Mouse (Mus musculus) embryo, embryonic 11.5 days (tissue): Measurements from ENCODE around the gene Actr1a.

ENCODE experiments used
- DNase-seq: peaks from one replicate; pipeline ENCODE4 v3.0.0-alpha.2; 2012; ENCODE audit warnings: low read depth, low spot score

The Actr1a gene

GRCm38 (mm10) chr19:46350168-46350932 is 45.2 kb downstream of the Actr1a start, which contains the start of gene 2310034G01Rik:
2310034G01Rik (minus strand) TSS chr19:46350302.
- no peak for DNase-seq

GRCm38 (mm10) chr19:46349550-46349949 is 46.0 kb downstream of the Actr1a start:
- no peak for DNase-seq

- no peak for DNase-seq
Observed at GRCm38 (mm10) chr19:46348761-46349458, 46.6 kb downstream of the Actr1a start.

- DNase-seq, result no peak
Observed at GRCm38 (mm10) chr19:46347936-46348668, 47.4 kb downstream of the Actr1a start.

GRCm38 (mm10) chr19:46347146-46347545 is 48.4 kb downstream of the Actr1a start:
- no peak for DNase-seq

GRCm38 (mm10) chr19:46344710-46345419 is 50.7 kb downstream of the Actr1a start:
- DNase-seq, result no peak

- DNase-seq, result no peak
Observed at GRCm38 (mm10) chr19:46339287-46339971, 56.1 kb downstream of the Actr1a start.

GRCm38 (mm10) chr19:46338942-46339286 is 56.6 kb downstream of the Actr1a start:
- no peak for DNase-seq

- peak; percentile 93 for DNase-seq
Observed at GRCm38 (mm10) chr19:46338331-46338936, 57.1 kb downstream of the Actr1a start, which contains the start of gene Cuedc2. Cuedc2 (minus strand) TSS chr19:46338702.

GRCm38 (mm10) chr19:46337719-46338330 is 57.7 kb downstream of the Actr1a start:
- no peak for DNase-seq

GRCm38 (mm10) chr19:46333906-46334305 is 61.6 kb downstream of the Actr1a start:
- DNase-seq, result no peak

GRCm38 (mm10) chr19:46332721-46333339 is 62.7 kb downstream of the Actr1a start:
- DNase-seq, result no peak

GRCm38 (mm10) chr19:46331936-46332335 is 63.6 kb downstream of the Actr1a start:
- DNase-seq, result no peak

- DNase-seq, result no peak
Observed at GRCm38 (mm10) chr19:46331326-46331725, 64.2 kb downstream of the Actr1a start.

- DNase-seq, result no peak
Observed at GRCm38 (mm10) chr19:46330696-46331095, 64.9 kb downstream of the Actr1a start.

GRCm38 (mm10) chr19:46329951-46330350 is 65.6 kb downstream of the Actr1a start:
- DNase-seq, result no peak

- no peak for DNase-seq
Observed at GRCm38 (mm10) chr19:46329031-46329641, 66.4 kb downstream of the Actr1a start.

GRCm38 (mm10) chr19:46328081-46329030 is 67.2 kb downstream of the Actr1a start, which contains the start of gene Fbxl15:
Fbxl15 (plus strand) TSS chr19:46328184.
- DNase-seq, result peak; percentile 97
